Mouse (Mus musculus) small intestine, adult 2 months (tissue): ENCODE results near the gene Lrp6.

Experiments
- CTCF ChIP-seq: fragments of 200-500 bp; IDR thresholded peaks from 2 replicates; pipeline ENCODE4 v1.5.1; 2012; ENCODE audit warnings: low read depth, mild to moderate bottlenecking, control low read depth, inconsistent platforms, low read length, moderate library complexity, mixed read lengths; ENCODE audit not compliant: insufficient replicate concordance, insufficient read length; ENCODE audit errors: extremely low read depth
- POLR2A ChIP-seq: fragments of 200-500 bp; IDR thresholded peaks from 2 replicates; pipeline ENCODE4 v1.6.1; 2012; ENCODE audit warnings: low read depth, mild to moderate bottlenecking, control low read depth, inconsistent platforms, low read length, moderate library complexity

GRCm38 (mm10) chr6:134450661-134451119 lies 116.1 kb downstream of the Lrp6 start:
- TF ChIP-seq POLR2A, result no peak
- TF ChIP-seq CTCF, result no peak
